Mouse (Mus musculus) CD4-positive helper T cell, adult 2 months (primary cell): ENCODE data around the gene Hmgn1.
"Not testable (repeated sequence)": the region's sequence is repeated elsewhere in the genome, so short reads cannot be mapped to it uniquely, and the experiment has no call there.

Experiments
- DNase-seq: peaks from one replicate; pipeline ENCODE4 v3.0.0-alpha.2; 2012; ENCODE audit warnings: low read depth, missing footprints, low spot score

The Hmgn1 gene

DNA sequence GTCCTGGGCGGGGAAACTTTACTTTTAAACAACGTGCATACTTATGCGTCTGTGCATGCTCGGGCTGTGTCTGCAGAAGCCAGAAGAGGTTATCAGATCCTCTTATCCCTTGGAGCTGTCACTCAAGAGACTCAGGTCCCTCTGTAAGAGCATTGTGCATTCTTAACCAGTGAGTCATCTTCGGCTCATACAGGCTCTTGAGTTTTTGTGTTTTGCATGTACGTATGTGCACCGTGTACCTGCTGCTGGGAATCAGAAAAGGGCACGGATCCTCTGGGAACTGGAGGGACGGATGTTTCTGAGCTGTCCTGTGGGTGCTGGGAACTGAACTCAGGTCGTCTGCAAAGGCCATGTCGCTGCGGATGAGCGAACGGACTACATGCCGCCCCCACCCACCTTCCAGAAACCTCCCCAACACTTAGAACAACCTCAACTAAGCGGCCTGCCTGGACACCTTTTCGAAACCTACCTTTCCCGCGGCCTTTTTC, 801 bp downstream of the Hmgn1 start:
- DNase-seq, result no peak

DNA sequence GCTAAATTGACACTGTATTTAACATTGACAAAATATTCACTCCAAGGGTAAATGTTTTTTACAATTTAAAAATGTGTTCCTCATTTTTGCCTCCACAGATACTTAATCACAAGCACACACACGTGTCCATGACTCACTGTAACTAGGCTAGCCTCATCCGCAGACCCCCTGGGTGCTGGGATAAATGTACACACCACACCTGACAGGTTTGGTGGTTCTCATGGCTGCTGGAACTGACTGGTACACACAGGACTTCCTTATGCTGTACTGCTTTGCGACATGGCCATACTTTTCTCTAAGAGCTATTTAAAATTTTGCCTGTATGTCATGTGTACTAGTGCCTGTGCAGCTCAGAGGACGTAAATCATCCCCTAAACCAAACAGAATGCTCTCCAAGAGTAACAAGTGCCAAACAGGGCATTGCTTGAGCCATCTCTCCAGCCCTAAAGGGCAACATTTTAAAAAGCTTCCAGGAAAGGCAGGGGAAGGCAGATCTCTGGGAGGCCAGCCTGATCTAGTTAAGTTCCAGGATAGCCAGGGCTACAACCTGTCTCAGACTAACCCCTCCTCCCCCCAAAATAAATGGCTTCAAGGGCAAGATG, 7.4 kb downstream of the Hmgn1 start:
- DNase-seq, result no peak

DNA sequence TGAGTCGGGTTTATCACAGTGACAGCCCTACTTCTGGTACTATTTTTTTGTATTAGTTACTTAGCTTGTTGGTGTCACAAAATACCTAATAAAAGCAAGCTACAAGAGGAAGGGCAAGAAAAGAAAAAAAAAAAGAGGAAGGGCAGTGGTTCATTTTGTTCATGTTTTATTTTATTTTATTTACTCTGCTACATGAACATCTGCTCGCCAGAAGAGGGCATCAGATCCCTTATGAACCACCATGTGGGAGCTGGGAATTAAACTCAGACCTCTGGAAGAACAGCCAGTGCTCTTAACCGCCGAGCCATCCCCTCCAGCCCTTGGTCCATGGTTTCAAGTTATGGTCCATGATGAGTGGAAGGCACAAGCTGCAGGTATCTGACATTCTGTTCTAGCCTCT, 12.8 kb downstream of the Hmgn1 start:
- no peak for DNase-seq

DNA sequence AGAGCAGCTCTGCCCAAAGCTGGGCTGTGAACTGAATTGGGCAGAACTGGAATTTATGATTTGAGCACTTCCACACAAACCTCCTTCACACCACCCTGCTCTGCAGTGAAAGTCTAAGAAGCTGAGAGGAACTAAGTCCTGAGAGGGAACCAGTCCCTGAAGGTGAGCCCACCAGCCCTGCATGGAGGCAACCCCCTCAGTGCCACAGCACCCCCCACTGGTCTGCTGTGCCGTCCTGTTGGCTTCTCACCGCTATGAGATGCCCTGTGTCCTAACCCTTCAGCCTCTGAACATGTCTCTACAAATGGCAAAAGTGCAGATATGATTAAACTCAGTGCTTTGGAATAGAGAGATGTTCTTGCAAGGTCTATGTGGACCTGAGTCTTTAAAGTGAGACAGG, 14.8 kb downstream of the Hmgn1 start:
- no peak for DNase-seq

DNA sequence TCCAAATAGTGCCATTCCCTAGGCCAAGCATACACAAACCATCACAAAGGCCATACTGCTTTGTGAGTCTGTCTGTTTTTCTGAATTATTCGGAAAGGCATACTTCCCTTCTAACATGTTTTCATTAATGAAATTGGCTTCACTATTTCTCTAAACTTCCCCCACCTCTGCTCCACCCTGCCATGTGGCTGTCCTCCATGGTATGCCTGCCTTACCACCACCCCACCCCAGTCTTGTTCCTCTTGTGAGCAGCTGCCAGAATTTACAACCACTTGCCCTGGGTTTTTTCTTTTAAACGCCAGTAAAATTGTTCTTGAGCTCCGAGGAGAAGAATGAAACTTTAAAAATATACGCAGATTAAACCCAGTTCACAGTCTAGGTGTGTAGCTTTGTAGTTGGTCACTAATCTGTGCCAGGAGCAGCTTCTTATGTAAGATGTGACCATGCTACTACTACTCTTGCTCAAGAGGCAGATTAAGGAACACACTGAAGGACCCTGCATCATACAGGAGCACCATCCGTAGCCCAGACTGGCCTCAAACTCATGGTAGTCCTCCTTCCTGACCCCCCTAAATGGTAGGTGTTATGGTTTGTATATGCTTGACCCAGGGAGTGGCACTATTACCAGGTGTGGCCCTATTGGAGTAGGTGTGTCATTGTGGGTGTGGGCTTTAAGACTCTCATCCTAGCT, 16.7 kb downstream of the Hmgn1 start:
- no peak for DNase-seq

DNA sequence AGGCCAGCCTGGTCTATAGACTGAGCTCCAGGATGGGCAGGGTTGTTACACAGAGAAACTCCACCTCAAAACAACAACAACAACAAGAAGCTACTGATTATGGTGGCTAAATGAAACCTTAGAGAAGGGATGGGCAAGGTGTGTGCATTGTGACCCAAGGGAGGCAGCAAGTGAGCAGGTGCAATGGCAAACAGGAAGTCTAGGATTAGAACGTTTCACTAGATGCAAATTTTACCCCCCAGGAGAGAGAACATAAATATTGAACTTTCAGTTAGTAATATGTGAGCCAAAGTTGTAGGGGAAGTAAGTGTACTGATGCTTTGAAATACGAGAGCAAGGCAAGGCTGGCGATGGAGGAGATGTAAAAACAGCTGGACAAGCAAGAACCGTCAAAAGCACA, 17.9 kb downstream of the Hmgn1 start:
- no peak for DNase-seq

DNA sequence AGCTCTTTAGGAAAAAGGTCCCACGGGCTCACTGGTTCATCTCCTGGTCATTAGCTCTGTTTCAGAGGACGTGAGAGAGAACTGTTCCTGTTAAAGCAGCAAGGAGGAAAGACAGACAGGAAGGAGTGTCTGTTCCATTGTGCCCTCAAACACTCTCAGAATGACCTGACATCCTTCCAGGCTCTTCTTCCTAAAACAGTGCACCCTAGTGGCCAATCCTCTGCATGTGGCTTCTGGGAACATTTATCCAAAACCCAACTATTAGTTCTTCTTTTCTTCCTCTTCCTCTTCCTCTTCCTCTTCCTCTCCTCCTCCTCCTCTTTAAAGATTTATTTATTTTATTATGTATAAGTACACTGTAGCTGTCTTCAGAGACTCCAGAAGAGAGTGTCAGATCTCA, 24.5 kb downstream of the Hmgn1 start:
- DNase-seq, result peak; percentile 46

DNA sequence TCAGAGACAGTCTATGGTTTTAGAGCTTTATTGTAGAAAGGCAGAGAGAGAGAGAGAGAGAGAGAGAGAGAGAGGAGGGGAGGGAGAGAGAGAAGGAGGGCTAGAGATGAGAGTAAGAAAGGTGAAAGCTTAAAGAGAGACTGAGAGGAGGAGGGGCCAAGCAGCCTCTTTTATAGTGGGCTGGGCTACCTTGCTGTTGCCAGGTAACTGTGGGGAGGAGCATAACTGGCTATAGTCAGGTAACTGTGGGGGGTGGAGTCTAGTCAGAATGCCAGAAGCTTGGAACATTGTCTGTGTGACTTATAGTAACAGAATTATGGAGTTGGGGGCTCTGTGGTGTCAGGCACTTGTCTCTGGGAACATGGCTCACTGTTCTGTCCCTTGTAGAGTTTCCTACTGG, 29.7 kb downstream of the Hmgn1 start:
- DNase-seq, result not testable (repeated sequence)

DNA sequence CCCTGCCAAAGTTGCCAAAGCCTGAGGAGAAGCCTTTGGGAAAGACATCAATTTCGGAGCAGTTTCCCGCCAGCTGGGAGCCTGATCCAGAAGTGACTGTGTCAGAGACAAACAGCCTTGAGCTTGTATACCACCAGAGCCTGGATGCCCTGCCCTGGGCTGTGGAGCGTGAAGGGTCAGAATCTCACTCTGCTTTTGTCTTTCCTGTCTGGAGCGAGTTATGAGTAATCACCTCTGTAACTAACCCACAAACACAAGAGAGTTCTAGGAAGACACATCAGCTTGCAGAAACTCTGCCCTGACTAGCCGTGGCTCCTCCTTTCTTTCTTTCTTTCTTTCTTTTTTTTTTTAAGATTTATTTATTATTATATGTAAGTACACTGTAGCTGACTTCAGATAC, 31.6 kb downstream of the Hmgn1 start:
- no peak for DNase-seq

DNA sequence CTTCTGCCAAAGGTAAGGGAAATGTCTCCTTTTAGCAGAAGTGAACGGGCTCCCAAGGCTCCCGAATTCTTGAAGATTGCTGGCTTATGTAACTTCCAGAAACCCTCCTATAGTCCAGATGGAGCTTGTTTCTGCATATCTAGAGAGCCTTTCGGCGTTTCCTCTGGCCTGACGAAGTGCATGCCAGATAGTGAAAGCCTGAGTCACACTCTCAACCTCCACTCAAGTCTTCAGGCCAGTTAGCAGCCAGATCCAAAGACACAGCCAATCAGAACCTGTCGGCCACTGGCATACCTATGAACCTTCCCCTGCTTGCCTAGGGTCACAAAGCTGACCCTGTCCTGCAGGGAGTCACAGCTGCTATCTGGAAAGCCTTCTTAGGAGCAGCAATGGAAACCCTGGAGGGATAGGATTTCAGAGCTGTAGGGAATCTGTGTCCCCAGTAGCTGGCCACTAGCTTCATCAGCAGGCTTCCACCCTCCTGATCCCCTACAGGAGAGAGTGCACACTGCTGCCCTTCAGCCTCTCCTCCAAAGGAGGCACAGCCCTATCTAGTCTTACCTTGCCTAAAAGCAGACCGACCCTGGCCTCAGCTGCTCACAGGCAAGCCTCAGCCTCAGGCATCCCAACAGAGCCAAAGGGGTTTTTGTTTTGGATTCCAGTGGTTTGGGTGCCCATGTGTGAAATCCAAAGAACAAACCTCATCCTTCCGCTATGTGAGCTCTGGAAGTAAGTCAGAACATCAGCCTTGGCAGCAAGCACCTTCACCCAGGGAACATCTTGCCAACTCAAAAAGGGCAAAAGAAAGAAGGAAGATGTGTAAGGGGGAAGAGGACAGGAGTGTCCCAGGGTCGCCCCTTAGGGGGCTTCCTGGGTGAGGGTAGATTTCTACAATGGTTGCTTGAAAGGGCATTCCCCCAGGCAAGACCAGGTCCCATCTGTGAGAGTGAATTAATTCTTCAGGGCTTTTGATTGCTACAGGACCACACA, 35.7 kb downstream of the Hmgn1 start:
- DNase-seq, result no peak

DNA sequence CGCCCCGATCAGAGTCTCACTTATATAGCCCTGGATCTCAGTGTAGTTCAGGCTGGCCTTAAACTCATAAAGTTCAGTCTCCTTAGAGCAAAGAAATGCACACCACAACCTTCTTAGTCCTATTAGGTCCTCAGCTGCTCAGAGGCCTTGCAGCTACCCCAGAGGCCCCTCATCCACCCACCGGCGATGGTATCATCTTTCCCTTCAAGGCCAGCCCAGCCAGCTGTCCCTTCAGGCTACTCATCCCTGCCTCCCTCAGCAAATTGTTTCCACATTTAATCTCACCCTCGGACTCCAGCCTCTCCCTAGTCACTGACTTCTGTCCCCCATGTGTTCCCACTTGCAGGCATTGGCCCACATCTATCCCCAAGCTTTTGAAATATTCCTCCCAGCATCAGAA, 39.4 kb downstream of the Hmgn1 start:
- no peak for DNase-seq

DNA sequence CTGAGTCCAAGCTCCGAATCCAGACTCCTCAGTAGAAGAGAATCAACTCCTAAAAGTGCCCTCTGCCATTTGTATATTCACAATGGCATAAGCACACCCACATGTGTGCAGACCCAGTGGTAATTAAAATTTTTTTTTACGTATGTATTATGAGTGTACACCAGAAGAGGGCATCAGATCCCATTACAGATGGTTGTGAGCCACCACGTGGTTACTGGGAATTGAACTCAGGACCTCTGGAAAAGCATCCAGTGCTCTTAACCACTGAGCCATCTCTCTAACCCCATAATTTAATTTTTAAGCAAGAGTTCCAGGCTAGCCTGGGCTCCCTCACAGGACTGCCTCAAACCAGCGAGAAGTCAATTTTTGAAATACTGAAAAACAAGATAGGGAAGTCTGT, 40.1 kb downstream of the Hmgn1 start:
- DNase-seq, result no peak

DNA sequence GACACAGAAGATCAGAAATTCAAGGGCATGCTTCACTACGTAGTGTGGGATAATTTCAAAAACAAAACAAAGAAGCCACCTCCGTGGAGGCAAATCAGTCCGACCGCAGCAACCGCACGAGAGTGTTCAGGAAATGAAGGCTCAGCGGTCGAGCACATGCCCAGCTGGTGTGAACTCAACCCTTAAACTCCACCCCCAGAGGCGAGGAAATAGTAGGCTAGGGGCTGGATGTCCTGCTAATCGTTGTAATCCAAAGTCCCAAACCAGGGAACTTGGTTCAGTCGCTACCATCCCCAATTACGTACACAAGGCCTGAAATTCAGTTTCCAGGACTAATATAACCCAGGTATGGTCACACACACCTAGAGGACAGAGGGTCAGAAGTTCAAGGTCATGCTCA, 40.5 kb downstream of the Hmgn1 start:
- peak; percentile 80 for DNase-seq

DNA sequence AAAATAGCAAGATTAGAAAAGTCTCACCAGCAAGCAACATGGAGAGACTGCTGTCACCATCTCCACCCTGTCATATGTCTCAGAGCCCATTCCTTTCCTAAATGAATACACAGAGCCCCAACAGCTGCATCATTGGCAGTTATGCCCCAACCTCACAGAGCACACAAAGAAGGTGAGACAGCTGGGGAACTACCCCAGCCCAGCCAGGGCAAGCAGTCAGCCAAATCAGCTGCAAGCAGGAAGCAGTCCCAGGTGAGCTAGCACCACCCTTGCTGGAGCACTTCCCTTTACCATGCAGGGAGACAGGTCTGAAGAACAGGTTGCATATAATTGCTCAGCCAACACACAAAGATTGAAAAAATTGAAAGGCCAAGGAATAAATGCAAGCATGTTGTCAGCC, 41.9 kb downstream of the Hmgn1 start:
- peak; percentile 27 for DNase-seq

DNA sequence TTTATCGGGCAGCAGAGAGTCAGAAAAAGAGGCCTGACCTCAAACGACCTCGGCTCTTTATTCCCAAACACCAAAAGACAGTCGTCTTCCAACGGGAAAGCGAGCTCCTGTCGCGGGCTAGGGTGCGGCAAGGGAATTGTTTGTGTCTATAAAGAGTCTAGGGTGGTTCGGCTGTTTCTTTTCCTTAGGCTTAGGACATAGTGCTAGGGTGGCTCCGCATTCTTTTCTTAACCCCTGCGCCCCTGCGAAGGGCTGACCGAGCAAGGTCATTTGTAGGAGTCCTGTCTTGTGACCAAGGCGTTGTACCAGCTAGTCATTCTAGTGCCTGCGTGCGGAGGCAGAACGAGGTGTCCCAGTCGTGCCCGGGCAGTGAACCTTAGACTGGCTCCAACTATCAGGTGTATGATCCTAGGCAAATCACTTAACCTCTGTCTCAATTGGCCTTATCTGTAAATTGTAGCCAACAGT, 44.3 kb downstream of the Hmgn1 start:
- DNase-seq, result no peak

DNA sequence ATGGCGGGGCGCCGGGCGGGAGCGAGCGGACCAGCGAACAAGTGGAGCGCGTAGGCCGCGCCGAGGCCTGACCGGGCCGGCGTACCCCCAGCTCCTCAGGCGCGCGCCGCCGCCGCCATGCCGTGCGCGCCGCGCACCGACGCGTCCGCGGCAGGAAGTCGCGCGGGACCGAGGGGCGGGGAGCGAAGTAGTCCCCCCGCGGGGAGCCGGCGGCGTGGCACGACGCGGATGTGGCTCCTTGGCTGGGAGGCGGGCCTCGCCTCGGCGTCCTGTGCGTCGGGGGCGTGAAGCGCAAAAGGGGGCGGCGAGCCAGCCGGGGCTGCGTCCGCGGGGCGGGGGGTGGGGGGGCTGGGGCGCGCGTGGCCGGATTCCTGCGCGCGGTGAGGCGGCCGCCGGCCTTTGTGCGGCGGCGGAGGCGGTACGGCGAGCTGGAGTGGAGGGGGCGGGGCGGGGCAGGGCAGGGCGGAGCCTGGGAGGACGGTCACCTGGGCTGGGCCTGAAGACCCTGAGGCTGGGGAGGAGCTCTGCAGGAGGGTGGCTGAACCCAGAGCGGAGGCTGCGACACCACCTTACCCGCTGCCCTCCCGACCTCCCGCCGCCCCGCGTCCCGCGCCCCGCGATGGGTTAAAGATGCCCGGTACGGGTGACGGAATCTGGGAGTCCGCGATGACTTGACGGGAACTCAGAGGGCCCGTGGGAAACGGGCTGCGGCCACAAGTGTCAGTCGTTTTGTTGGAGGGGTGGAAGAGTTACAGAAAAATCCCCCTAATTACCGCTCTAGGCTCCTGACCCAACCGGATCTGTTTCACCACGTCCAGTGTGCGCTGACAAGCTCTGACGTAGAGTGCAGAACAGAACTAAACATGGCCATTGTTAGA, 45.0 kb downstream of the Hmgn1 start, which contains the start of gene Brwd1:
Brwd1 (minus strand) TSS at position 226 of the 878 bp plus-strand sequence.
- peak; percentile 93 for DNase-seq

DNA sequence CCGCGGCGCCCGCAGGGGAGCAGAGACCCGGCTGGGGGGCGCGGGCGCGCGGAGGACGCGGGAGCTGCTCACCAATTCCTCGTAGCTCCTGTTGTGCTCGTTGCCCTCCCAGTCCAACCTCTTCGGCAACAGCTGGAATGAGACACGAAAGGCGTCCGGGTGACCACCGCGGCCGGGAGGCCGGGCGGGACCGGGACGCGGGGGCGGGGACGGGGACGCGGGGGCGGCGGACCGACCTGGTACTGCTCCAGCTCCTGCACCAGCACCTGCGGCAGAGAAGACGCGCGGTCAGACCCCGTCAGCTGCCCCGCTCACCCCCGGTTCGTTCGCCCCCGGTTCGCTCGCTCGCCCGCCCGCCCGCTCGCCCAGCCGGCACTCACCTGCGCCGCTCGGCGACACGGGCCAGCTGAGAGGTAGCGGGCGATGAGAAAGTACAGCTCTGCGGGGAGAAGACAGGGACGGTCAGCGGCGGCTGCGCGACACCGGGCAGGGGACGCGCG, 45.7 kb downstream of the Hmgn1 start:
- no peak for DNase-seq

DNA sequence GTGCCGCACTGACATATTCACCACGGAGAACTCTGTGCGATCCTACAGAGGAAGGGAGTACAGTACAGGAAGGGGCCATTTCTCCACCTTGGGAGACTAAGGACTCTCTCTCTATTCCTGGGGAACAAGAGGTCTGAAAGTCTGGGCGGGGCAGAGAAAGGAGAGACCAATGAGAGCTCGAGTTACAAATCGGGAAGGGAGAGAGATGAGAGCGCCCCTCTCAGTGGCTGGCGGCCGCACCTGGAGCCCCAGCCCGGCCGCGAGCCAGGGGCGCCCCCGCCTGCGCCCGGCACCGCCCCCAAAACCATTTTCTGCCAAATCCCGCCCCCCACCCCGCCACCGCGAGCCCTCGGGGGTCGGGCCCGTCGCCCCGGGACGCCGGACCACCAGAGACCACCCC, 46.2 kb downstream of the Hmgn1 start:
- peak; percentile 88 for DNase-seq

DNA sequence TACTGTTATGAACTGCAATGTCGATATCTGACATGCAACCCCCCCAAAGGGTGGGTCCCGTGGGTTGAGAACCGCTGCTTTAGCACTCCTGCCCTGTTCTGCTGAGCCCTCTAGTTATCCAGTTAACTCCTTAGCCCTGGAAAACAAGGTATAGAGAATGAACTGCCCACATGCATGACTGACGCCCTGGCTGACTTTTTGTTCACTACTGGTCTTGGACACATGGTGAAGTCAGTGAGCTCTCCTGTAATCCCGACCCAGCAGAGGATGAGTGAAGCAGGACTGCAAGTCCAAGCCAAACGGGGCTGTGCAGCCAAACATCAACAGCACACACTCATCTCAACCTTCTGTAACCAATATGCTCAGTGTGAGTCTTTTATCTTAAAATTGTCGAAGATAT, 47.0 kb downstream of the Hmgn1 start:
- DNase-seq, result no peak
